Mouse (Mus musculus) yolk sac, embryonic 10.5 days (tissue): ENCODE measurements around the gene Klf11.
"Not testable (repeated sequence)": the region's sequence is repeated elsewhere in the genome, so short reads cannot be mapped to it uniquely, and the experiment has no call there.

Source experiments
- DNase-seq: peaks from one replicate; pipeline ENCODE4 v3.0.0-alpha.2; 2017; ENCODE audit warnings: low spot score

The Klf11 gene

DNA sequence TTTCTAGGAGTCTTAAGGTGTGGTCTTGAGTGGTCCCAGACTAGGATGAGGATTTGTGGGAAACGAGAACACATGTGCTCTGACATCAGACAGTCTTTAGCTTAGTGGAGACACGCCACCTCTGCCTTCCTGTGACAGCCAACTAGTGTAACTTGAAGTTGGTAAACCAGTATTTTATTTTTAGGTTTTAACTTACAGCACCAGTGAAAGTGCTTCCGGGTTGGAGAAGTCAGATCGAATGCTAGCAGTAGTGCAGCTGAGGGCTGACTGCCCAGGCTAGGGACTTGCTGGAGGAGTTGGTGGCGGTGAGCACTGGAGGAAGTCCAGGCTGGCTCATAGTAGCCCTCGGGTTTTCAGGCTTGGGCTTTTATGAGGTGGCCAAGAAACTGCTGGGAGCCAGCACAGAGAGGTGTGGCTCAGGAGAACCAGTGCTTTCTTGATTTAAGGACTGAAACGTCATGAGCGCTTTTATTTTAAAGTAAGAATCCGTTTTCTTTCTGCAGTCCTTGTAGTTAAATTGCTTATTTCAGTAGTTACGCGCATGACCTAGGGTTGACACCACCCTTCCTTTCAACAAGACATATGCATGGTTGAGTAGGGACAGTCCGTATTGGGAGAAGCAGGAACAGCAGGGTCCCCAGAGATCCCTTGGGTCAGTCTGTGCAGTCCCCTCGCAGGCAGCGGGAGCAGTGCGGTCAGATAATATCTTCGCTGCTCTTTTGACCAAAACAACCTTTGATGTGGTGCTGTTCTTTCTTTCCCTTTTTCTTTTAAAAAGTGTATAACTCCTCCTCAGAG is 3.2 kb downstream of the Klf11 start:
- no peak for DNase-seq

DNA sequence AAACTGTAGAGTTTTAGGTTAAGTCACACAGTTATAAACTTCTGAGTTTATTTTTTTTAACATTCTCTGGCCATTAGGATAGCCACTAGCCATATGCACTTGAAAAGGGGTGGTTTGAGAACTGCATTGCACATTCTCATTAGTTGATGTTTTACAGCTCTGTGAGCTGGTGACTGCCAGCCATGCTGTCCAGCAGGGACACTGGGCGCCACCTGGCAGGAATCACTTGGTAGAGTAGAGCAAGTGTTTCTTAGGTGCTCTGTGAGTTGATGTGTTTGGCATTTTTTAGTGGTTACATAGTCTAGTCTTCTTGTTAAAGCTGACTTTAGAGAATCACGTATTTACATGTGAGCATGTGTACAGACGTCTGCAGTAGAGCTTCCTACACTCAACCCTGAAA is 5.4 kb downstream of the Klf11 start:
- DNase-seq, result no peak

DNA sequence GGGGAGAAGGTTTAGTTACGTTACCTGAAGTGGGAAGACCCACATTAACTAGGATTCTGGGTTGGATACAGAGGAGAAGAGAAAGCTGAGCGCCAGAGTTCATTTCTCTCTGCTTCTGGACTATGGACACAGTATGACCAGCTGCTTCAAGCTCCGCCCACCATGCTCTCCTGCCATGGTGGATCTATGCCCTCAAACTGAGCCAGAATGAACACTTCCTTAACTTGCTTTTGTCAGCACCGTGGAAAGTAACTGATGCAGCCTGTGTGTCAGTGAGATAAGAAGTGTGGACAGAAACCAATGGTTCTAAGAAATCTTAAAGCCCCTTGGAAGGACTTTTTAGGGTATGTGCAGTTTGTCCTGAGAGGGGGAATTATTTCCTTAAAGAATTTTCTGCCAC is 7.9 kb downstream of the Klf11 start:
- DNase-seq, result peak; percentile 28

DNA sequence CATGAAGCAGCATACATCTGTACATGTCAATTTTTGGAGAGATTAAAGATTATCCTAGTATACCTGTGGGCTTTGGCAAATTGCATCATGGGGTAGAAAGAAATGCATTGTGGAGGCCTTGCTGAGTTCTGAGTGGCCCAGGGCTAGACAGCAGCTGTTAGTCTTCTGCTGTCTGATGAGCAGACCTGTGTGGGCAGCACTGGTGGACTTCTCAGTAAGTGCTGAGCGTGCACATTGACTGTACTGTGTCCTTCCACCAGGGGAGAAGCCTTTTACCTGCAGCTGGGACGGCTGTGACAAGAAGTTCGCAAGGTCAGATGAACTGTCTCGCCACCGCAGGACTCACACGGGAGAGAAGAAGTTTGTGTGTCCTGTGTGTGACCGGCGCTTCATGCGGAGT is 8.8 kb downstream of the Klf11 start:
- DNase-seq, result no peak

DNA sequence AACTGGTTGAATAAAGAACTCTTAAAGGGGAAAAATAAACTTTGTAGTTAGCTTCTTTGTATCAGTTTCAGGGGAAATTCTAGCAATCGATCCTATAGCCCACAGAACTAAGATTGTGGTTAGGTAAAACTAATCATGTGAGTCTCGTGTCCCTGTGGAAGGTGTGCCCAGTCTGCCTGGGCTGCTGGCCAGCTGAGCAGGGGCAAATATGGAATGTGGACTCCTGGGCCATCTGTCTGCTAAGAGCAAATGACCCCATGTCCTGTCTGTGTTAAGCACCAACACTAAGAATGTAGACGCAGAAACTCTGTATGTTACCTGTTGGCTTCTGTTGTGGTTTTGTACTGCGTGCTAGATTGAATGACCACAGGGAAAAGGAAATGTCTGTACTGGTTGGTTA is 10.0 kb downstream of the Klf11 start:
- DNase-seq, result no peak

DNA sequence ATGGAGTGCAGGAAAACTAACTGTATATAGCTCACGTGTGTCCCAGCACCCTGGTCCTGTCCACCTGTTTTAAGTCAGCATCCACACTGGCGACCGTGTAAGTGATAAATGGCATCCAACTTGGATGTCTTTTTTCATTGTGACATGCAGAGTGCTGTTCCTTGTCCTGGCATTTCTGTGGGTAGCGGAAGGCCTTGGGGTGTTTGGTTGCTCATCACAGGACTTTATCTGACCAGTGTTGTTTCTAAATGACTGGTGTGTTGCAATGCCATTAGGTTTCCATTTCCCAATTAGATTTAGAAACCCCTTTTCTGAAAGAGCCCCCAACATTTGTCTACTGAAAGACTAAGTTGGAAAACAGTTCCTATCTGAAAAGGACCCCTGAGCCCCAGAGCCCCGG is 11.1 kb downstream of the Klf11 start:
- no peak for DNase-seq

DNA sequence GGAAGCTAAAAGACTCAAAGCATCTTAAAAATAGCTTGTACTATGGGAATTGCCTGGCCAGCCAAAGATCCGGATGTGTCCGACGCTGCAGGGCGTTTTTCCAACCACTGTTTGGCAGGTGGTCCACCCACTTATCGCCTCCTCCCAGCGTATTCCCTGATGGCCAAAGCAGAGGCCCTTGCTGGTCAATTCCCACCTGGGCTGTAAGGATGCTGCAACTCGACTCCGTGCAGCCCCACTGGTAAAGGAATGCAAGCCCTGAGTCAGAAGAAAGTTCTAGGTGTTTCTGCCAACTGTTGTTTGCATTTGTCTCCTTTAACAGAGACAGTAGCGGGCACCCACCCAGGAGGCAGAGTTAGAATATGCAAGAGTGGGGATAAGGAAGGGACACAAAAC is 29.0 kb downstream of the Klf11 start:
- no peak for DNase-seq

DNA sequence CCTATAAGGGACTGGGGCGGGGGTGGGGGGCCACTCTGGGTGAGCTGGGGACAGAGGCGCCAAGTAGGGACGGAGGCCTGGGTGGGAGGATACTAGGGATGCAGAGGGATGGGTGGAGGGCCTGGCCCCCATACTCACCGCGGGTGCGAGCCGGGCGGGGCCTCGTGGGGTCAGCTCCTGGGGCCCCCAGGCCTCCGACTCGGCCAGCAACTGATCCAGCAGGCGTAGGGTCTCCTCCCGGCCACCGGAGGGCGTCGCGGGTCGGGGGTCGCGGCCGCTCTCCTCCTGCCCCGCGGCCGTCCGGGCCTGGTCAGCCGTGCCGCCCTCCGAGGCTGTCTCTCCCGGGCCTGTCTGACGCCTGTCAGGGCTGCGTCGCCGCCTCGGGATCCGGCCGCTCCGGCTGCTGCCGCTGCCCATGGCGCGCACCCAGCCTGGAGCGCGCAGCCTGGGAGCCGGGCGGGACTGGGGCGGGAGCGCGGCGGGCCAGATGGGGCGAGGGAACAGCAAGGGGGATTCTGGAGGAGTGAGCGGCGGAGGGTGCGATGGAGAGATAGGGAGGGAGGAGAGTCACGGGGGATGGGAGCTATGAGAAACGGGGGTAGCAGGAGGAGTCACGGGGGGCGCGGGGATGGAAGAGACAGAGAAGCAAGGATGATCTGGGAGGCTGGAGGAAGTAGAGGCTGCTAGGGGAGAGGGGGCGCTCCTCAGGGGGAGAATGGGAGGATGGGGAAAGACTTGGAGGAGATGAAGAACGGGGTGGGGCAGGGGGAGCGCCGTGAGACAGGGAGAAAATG is 29.6 kb downstream of the Klf11 start:
- peak; percentile 21 for DNase-seq

DNA sequence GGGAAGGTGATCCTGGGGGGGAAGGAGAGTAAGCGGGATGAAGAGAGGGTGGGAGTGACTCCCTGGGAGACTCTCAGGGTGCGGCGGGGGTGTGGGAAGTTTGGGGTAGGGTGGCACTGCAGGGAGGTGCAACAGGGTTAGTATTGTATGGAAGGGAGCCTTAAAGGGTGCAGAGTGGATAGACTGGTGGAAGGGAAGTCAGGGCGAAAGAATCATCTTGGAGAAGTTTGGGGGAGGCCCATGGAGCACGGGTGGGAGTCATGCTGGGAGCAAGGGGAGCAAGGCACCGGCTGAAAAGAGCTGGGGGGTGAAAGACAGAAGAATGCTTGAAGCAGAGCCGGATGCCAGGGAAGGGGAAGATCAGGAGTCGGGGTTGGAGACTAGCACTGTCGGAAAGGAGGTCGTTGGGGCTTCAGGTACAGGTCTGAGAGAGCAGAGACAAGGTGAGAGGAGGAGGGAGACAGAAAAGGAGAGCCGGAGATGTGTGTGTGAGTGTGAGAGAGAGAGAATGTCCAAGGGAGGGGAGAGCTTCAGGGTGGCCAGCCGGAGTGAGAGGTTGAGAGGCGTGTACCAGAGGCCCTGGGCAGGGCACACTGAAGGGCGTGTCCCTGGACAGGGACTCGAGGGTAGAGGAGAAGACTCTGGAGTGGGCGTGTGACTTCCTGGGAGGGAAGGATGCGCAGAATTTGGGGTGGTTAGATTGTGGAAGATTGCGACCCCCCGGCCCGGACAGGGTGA is 30.4 kb downstream of the Klf11 start, which contains the start of gene Cys1:
Gene Cys1, minus strand, starts transcription at position 528 of the 738 bp plus-strand sequence.
- peak; percentile 59 for DNase-seq

DNA sequence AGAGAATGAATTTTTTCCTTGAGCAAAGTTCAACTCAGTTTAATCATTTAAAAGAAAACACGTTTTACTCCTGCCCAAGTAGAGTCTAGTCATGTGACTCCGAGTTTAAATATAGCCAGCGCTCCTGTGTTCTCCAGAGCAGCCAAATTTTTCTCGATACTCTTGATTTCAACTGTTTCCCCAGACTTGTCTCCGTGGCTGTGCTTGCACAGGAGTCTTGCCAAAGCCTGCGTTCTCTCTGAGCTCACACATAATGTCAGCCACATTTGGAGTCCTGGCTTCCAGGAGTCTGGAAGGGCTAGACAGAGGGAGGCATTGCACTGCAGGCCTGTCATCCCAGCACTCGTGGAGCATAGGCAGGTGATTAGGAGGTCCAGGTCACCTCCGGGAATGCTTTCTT is 31.5 kb downstream of the Klf11 start:
- DNase-seq, result peak; percentile 72

DNA sequence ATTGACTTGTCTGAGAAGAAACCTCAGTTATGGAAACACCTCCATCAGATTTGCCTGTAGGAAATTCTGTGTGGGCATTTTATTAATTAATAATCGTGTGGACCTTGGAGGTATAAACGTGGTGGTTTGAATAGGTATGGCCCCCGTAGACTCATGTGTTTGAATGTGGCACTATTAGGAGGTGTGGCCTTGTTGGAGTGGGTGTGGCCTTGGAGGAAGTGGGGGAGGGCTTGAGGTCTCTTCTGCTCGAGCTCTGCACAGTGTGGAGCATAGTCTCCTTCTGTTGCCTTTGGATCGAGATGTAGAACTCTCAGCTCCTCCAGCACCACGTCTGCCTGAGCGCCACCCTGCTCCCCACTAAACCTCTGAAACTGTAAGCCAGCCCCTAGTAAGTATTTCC is 32.4 kb downstream of the Klf11 start:
- DNase-seq, result peak; percentile 29

DNA sequence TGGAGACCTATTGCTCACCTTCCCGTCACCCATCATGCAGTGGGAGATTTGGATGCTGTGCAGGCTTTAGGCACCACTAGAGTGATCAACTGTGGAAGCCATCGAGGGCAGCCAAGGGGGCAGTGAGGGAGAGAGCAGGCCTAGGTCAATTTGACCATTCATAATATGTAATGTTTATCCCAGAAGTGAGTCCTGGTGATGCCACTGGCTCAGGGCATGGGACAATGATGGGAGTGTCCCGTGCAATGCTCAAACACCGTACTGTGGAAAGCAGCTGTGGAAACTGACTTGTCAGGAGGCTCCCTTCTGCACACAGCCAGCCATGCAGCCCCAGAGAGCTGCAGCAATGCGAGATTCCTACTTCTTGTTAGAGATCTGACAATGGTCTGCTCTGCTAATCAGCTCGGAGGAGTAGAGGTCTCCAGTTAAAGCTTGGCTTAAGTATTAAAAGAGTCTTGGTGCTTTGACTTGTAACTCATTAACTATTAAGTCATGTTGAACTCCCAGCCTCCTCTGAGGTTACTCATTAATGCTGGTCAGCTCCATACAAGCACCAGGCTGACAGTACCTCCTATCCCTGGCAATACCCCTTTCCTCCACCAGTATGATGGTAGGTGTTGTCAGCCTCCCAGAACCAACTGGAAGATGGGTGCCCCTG is 35.1 kb downstream of the Klf11 start:
- DNase-seq, result peak; percentile 72

DNA sequence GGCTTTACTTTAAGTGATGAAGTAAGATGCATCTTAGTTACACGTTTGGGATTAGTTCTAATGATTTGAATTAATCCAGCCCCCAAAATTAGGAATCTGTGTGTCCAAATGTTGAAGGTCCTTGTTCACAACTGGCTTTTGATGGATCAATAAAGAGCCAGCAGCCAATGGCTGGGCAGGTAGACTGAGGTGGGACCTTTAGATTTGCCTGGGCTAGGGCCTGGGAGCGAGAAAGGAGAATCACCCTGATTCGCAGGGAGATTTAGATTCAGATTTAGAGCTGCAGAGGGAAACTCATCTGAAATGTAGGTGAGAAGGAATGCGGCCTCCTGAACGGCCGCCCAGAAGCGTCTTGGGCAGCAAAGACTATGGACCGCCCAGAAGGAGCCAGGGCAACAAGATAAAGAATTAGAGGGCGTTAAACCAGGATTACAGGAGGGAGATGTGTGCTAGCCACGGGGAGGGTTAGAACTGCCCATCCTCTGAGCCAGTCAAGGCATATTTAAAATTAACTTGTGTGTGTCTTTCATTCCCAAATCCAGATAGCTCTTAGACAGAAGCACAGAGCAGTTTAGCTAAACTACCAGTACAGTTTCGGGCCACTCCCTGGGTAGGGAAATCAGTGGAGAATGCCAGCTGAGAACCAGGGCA is 35.7 kb downstream of the Klf11 start:
- DNase-seq, result no peak

DNA sequence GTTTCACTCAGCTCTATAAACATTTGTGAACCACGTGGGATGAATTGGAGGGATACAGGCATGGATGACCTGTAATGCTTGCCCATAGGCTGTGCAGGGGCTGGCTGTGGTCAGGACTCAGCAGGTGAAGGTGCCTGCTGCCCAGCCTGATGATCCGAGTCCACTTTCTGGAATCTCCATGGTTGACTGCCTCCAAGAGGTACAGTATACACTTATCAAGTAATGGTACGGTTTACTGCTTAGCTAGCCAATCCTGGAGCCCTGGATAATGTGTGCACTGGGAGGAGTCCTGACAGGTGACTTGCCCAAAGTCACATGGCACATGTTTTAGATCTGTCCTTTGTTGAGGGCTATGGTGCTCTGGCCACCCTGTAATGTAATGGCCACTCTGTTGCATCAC is 39.3 kb downstream of the Klf11 start:
- DNase-seq, result no peak

DNA sequence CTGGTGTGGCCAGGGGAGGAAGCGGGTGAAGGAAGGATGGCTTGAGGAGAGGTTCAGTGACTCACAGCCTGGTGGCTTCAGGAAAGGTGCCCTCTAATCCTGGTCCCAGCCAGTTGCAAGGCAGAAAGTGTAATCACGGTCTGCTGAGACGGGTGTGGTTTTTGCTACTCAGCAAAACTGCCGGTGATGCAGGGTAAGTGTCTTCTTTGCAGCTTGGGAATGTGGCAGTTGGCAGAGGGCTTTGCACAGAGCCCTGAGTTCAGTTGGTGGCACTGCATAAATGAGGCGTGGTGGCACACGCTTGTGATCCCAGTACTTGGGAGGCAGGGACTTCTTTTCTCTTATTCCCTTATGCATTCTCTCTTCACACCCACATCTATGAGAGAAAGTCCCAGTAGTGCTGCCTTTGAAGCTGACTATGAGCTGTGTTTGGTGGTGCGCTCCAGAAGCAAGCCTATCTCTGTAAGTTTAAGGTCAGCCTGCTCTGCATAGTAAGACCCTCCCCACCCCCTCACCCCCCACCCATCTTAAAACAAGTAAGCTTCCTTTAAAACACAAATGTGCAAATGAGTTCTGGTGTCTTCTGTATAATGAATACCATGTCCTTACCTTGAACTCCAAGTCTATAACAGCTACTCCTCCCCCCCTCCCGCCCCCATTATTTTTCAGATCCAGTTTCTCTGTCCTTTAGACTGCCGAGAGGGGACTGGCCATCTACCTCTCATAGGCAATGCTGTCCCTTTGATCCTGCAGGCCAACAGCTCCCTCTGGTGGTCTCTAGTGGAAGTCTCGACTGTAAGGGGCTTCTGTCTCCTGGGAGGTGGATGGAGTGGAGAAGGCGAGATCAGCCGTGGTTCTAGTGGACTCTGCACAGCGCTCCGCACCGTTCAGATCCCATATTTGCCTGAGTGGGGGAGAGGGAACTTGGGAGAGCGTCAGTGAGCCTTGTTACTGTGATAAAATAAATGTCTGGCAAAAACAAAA is 45.7 kb downstream of the Klf11 start:
- DNase-seq, result peak; percentile 80

DNA sequence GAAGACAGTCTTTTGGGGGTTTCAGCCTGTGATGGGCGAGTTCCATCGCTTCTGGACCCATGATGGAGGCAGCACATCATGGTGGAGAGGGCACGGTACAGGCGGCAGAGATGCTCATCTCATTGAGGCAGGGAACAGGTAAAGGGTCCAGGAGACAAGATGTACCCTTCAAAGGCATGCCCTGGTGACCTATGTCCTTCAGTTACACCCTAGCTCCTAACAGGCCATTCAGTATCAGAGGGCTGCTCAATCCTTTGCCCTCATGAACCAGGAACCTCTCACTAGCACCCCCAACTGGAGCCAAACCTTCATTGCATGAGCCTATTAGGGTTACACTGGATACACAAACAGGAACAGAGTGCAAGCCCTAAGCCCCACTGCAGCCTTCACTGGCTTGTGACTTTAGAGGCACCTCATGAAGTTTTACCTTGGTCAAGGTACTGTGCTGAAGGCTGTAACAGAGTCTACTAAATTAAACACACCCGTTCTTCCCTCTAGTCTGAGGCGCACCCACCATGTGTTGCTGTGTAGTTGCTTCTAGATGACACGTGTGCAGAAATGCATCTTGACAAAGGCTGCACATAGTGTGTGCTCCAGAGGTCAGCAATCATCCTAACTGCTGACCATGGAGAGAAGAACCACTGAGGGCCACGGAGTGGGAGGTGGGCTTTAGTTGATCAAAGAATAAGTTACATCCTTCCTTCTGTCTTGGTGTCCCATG is 46.6 kb downstream of the Klf11 start:
- DNase-seq, result no peak

DNA sequence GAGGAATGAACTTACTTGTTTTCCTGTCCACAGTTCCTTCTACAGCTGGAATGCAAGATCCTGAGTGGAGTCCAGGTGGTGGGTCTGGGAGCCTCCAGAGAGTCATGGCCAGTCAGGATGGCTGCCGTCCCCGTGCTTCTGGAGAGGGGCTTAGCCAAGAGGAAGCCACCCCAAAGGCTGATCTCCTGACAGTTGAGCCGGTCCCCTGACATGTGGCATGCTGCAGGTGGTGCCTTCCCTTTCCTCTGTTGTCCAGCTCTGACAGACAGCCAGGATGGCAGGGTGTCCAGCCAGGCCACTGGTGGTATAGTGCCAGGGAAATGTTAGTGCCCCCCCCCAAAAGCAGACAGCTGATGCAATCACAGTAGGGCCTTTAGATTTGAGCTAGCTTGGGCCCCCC is 47.4 kb downstream of the Klf11 start:
- DNase-seq, result no peak

DNA sequence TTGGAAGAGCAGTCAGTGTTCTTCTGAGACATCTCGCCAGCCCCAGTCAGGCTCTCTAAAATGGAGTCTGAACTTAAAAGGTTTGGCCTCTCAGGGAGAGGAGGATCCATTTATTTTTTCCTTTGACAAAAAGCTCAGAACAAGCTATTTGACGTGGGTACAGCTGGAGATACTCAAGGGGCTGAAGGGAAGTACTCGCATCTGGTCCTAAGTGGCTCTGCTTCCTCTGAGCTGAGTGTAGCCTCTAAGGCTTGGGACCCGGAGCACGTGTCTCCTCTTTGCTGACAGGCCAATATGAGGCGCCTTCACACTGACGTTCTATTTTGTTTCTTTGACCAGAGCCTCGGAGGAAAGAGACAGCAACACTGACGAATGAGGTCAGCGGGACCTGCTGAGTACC is 48.5 kb downstream of the Klf11 start:
- no peak for DNase-seq

DNA sequence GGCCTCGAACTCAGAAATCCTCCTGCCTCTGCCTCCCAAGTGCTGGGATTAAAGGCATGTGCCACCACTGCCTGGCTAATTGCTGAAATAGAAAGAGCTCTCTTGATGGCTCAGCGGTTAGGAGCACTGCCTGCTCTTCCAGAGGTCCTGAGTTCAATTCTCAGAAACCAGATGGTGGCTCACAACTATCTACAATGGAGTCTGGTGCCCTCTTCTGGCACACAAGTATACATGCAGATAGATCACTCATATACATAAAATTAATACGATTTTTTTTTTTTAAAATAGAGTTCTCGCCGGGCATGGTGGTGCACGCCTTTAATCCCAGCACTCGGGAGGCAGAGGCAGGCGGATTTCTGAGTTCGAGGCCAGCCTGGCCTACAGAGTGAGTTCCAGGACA is 50.5 kb downstream of the Klf11 start:
- not testable (repeated sequence) for DNase-seq

DNA sequence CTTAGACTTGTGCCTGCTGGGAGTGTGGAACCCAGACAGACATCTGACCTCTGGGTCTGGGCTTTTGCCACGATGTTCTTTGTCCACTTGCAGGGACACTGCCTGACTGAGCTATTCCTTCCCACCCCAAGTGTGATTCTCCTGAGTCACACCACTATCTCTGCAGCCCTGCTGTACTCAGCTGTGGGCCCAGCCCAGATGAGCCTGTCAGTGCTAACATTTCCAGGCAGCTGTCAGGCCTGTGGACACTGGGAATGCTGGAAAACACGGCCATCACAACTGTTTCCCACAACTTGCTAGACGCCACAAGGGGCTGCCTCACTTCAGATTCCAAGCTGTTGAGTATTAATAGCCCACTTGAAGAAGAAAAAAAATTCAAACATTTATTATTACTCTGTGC is 51.9 kb downstream of the Klf11 start:
- DNase-seq, result no peak
